Mouse (Mus musculus) adrenal gland, adult 2 months (tissue): ENCODE measurements around the gene Galnt14. TPM values are rescaled to one million over a fixed set of nuclear protein-coding genes. Genes with fewer than 3 reads are reported as not detected.

Experiments used
- DNase-seq: peaks from one replicate; pipeline ENCODE4 v3.0.0; 2021
- polyA plus RNA-seq: library from polyadenylated mRNA; depleted of rRNA; stranded (reverse); fragments of >200 nt; gene quantifications from 2 replicates; pipeline ENCODE4 v1.2.3, GENCODE M21; 2012; rRNA removed
- total RNA-seq, 2 experiments: library from RNA; stranded (reverse); gene quantifications; 2 replicates each; pipeline ENCODE4 v1.2.3; 2021

Galnt14 gene
- total and polyA plus RNA-seq, 3 experiments, result 1.4 to 1.9 (median 1.8) TPM

- no peak for DNase-seq
Measured at GRCm38 (mm10) chr17:73507804-73508535, 202.3 kb downstream of the Galnt14 start.

- DNase-seq, result no peak
Measured at GRCm38 (mm10) chr17:73504111-73504510, 206.1 kb downstream of the Galnt14 start.

- no peak for DNase-seq
Measured at GRCm38 (mm10) chr17:73502613-73503012, 207.6 kb downstream of the Galnt14 start.

GRCm38 (mm10) chr17:73489519-73489918 lies 220.7 kb downstream of the Galnt14 start:
- DNase-seq, result no peak

- peak; percentile 20 for DNase-seq
Measured at GRCm38 (mm10) chr17:73487792-73488191, 222.5 kb downstream of the Galnt14 start.

GRCm38 (mm10) chr17:73487380-73487779 lies 222.9 kb downstream of the Galnt14 start:
- no peak for DNase-seq

GRCm38 (mm10) chr17:73477096-73478076 lies 232.9 kb downstream of the Galnt14 start:
- peak; percentile 3 for DNase-seq

- DNase-seq, result no peak
Measured at GRCm38 (mm10) chr17:73474371-73474770, 235.9 kb downstream of the Galnt14 start.

- no peak for DNase-seq
Measured at GRCm38 (mm10) chr17:73473012-73473411, 237.2 kb downstream of the Galnt14 start.

- DNase-seq, result no peak
Measured at GRCm38 (mm10) chr17:73460874-73461273, 249.4 kb downstream of the Galnt14 start.

- DNase-seq, result no peak
Measured at GRCm38 (mm10) chr17:73458741-73459140, 251.5 kb downstream of the Galnt14 start.

- no peak for DNase-seq
Measured at GRCm38 (mm10) chr17:73456551-73456950, 253.7 kb downstream of the Galnt14 start.

- DNase-seq, result no peak
Measured at GRCm38 (mm10) chr17:73453646-73454045, 256.6 kb downstream of the Galnt14 start.

GRCm38 (mm10) chr17:73452151-73452760 lies 258.0 kb downstream of the Galnt14 start:
- DNase-seq, result no peak

- DNase-seq, result no peak
Measured at GRCm38 (mm10) chr17:73449104-73449503, 261.1 kb downstream of the Galnt14 start.

Other genes with a start within 250 kb of the Galnt14 start
- 10 to 100 TPM; 63.3 to 87.7 TPM for gene Ehd3, start 93.7 kb upstream of the Galnt14 start, total RNA-seq
- 29.3 and 34.2 TPM in 2 replicates for gene Ehd3, start 93.7 kb upstream of the Galnt14 start, polyA plus RNA-seq
- 100 to 1,000 TPM; 290 to 422 TPM for gene Xdh, start 239.7 kb upstream of the Galnt14 start, total RNA-seq
- gene Xdh, start 239.7 kb upstream of the Galnt14 start, polyA plus RNA-seq, result 92.2 and 161 TPM in 2 replicates